Mouse (Mus musculus) forebrain, embryonic 10.5 days (tissue): ENCODE data around the gene Cpne5. TPM values are rescaled to one million over a fixed set of nuclear protein-coding genes. Genes with fewer than 3 reads are reported as not detected.

ENCODE experiments used
- DNase-seq: peaks from one replicate; pipeline ENCODE4 v3.0.0-alpha.2; 2017; ENCODE audit warnings: low spot score; ENCODE audit errors: extremely low spot score
- H3K27ac ChIP-seq: fragments of 300-500 bp; sonication (generic); 2 replicates; pipeline ENCODE4 v1.5.1; 2016; ENCODE audit warnings: mild to moderate bottlenecking
- H3K27me3 ChIP-seq: fragments of 300-500 bp; sonication (generic); 2 replicates; pipeline ENCODE4 v1.6.1; 2016; ENCODE audit warnings: mild to moderate bottlenecking; ENCODE audit not compliant: poor library complexity, severe bottlenecking
- H3K36me3 ChIP-seq: fragments of 300-500 bp; sonication (generic); replicated peaks from 2 replicates; pipeline ENCODE4 v1.6.1; 2016; ENCODE audit warnings: mild to moderate bottlenecking, moderate library complexity
- H3K4me1 ChIP-seq: fragments of 300-500 bp; sonication (generic); 2 replicates; pipeline ENCODE4 v1.6.1; 2016
- H3K4me3 ChIP-seq: fragments of 300-500 bp; sonication (generic); 2 replicates; pipeline ENCODE4 v1.5.1; 2016; ENCODE audit warnings: mild to moderate bottlenecking, moderate library complexity
- H3K9me3 ChIP-seq: fragments of 300-500 bp; sonication (generic); 2 replicates; pipeline ENCODE4 v1.6.1; 2016; ENCODE audit warnings: mild to moderate bottlenecking, moderate library complexity
- WGBS: fragments of 180-500 bp; shearing (Covaris S2); methylation state at CpG from one replicate; pipeline ENCODE4 v1.1.7; 2016; 5-methylcytosine and 5-hydroxymethylcytosine counted together
- polyA plus RNA-seq: library from polyadenylated mRNA; unstranded; fragments of >200 nt; fragmentation: Nextera tagmentation; extraction: Ambion mirVana; gene quantifications from 2 replicates; pipeline ENCODE4 v1.2.1, GENCODE M21; 2016

Cpne5 gene
- polyA plus RNA-seq, 1 experiment from 2014 or later = 5.3 TPM

DNA sequence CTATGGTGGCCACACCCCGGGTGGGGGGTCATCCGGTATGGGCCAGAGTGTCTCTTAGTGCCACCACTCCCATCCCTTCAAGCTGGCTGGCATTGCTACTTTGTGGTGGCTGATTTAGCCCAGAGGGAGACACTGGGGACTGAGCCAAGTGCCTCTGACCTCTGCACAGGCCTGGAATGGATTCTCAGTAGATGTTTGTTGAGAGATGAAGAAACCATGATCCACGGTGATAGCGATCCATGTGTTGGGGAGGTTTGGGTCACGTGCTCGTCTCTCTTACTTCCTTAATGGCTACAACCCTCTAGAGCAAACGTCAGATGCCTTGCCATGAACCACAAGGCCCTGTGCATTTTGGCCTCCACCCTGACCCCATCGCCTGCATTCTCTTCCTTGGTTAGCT, 81.1 kb downstream of the Cpne5 start:
- Histone ChIP-seq H3K4me1 (peaks cover 30% of the 10 kb centered on the region), H3K4me3 (no peak overlapping the region), H3K36me3 (no peaks in the 10 kb centered on the region), H3K9me3 (peaks cover 7% of the 10 kb centered on the region), H3K27me3 (no peaks in the 10 kb centered on the region), H3K27ac (peak overlapping the region; percentile 40; the same call in 1 of the 2 replicates)
- 94% methylated on average over 8 of the region's 8 CpGs for WGBS
- DNase-seq = no peak

DNA sequence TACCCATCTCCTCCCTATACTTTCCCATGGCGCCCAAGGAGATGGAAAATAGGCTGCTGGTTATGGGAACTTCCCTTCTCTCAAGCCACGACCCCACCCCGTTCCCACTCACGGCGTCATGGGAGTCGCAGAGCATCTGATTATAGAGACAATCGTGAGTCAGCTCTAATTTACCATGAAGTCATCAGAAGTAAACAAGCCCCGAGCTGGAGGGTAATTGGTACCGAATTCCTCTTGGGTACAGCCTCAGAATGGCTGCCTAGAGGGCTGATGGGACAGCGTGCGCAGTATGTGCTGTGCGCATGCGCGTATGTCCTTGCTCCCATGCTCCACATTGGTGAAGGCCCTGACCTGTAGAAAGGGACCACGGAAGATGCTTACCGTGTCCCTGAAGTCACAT, 81.6 kb downstream of the Cpne5 start:
- Histone ChIP-seq H3K36me3 (no peaks in the 10 kb centered on the region), H3K9me3 (peaks cover 2% of the 10 kb centered on the region), H3K4me1 (peaks cover 30% of the 10 kb centered on the region), H3K27ac (peak overlapping the region; percentile 40), H3K27me3 (no peaks in the 10 kb centered on the region), H3K4me3 (no peak overlapping the region)
- WGBS = 85% methylated on average over 16 of the region's 16 CpGs
- no peak for DNase-seq

GRCm38 (mm10) chr17:29155355-29156135, 82.4 kb downstream of the Cpne5 start:
- H3K27ac ChIP-seq = peak overlapping the region; percentile 64
- no peaks in the 10 kb centered on the region for H3K9me3 ChIP-seq
- DNase-seq = no peak
- WGBS = 73% methylated on average over 12 of the region's 12 CpGs
- no peaks in the 10 kb centered on the region for H3K36me3 ChIP-seq
- H3K4me3 ChIP-seq = no peak overlapping the region
- H3K27me3 ChIP-seq = no peaks in the 10 kb centered on the region
- peaks cover 30% of the 10 kb centered on the region for H3K4me1 ChIP-seq

DNA sequence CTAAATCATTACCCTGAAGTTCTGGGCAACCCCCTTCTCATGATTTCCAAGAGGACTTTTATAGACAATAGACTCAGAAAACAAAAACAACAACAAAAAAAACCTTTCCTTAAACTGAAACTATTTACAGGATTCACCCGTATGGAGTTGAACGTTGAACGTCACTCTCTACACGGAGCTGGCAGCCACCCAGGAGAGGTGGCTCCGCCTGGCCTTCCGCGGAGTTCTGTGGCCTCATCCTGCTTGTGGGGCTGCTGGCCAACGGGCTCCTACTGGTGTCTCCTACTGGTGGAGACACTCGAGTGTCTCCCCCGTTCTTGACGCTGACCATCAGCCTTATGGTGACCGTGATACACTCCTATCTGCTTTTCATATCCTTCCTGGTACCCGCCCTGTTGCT, 83.7 kb downstream of the Cpne5 start:
- Histone ChIP-seq H3K9me3 (no peaks in the 10 kb centered on the region), H3K27me3 (no peaks in the 10 kb centered on the region), H3K36me3 (no peaks in the 10 kb centered on the region), H3K27ac (no peak overlapping the region), H3K4me1 (peaks cover 38% of the 10 kb centered on the region), H3K4me3 (no peak overlapping the region)
- 90% methylated on average over 13 of the region's 13 CpGs for WGBS
- no peak for DNase-seq

DNA sequence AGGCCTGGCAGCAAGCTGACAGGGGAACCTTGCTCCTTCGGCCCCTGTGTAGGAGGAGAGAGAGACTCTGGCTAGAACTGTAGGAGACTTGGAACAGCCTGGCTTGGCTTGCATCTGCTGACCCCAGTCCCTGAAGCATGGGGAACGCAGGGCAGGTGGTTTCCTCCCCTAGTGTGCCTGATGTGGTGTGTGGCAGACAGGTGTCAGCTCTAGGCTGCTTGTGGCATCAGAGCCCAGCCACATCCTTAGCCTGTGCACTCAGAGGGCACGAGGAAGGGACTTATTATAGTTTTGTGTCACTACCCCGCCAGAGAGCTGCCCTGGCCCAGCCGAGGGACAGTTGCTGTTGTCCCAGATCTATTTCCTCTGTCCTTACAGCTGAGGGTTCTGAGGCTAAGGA, 85.4 kb downstream of the Cpne5 start:
- H3K4me3 ChIP-seq = no peak overlapping the region
- H3K36me3 ChIP-seq = no peaks in the 10 kb centered on the region
- 83% methylated on average over 5 of the region's 5 CpGs for whole genome bisulfite sequencing
- H3K27me3 ChIP-seq = no peaks in the 10 kb centered on the region
- H3K9me3 ChIP-seq = no peaks in the 10 kb centered on the region
- H3K4me1 ChIP-seq = peaks cover 47% of the 10 kb centered on the region
- DNase-seq = no peak
- H3K27ac ChIP-seq = no peak overlapping the region

- H3K27ac ChIP-seq = peak overlapping the region; percentile 44; the same call in 1 of the 2 replicates
- H3K36me3 ChIP-seq = no peaks in the 10 kb centered on the region
- WGBS = 79% methylated on average over 7 of the region's 7 CpGs
- H3K4me3 ChIP-seq = no peak overlapping the region
- H3K9me3 ChIP-seq = peaks cover 8% of the 10 kb centered on the region
- no peaks in the 10 kb centered on the region for H3K27me3 ChIP-seq
- H3K4me1 ChIP-seq = peaks cover 32% of the 10 kb centered on the region
- no peak for DNase-seq
These were observed 88.2 kb downstream of the Cpne5 start for GRCm38 (mm10) chr17:29149766-29150165.

DNA sequence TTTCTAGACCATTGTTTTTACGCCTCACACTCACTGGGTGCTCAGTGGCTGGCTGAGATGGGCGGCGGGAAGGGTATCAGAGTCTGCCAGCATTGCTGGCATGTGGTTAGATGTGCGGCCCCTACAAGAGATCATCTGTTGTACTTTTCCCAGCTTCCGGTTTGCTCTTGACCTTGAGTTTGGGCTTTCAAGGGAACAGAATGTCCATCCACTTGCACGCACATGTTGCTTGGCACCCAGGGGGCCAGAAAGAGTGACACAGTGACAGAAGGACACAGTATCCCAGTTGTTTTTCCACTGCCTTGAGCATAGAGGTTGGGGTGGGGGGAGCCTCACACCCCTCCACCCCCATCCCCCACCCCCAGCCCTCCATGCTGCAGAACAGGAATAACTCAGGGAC, 90.2 kb downstream of the Cpne5 start:
- Histone ChIP-seq H3K4me1 (peaks cover 27% of the 10 kb centered on the region), H3K4me3 (no peak overlapping the region), H3K36me3 (no peaks in the 10 kb centered on the region), H3K27me3 (no peaks in the 10 kb centered on the region), H3K9me3 (peaks cover 9% of the 10 kb centered on the region), H3K27ac (no peak overlapping the region)
- no peak for DNase-seq
- 93% methylated on average over 6 of the region's 6 CpGs for WGBS

DNA sequence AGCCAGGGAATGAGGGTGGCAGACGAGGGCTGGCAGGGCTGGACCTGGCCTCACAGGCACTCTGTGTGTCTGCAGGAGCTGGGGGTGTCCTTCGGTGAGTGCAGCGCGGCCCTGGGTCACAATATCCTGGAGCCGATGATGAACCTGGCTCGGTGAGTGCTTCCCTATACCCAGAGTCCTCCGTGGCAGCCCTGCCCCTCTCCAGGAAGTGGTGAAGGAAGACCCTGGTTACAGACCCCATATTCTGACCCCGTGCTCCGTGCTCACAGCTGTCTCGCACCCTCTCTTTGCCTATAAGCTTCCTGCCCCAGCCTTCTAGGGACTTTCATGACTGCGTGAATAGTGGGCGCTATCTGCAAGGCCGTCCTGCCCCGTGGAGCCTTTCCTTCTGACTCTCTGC, 90.7 kb downstream of the Cpne5 start:
- no peak for DNase-seq
- no peaks in the 10 kb centered on the region for H3K27me3 ChIP-seq
- H3K4me1 ChIP-seq = peaks cover 23% of the 10 kb centered on the region
- no peak overlapping the region for H3K4me3 ChIP-seq
- H3K36me3 ChIP-seq = no peaks in the 10 kb centered on the region
- peaks cover 9% of the 10 kb centered on the region for H3K9me3 ChIP-seq
- WGBS = 76% methylated on average over 14 of the region's 14 CpGs
- H3K27ac ChIP-seq = no peak overlapping the region

DNA sequence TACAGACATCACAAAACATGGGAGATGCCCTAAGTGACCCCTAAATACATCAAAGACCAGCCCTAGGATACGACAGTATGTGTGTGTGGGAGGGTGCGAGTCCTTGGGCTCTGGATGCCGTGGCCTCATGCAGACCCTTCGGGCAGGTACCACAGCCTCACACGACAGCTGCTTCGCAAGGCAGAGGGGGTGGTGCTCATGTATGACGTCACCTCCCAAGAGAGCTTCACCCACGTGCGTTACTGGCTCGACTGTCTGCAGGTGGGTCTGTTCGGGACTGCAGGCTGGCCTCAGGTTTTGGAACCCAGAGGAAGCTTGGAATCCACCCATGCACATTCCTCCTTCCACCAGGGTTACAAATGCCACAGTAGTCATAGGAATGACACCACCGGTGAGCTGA, 92.9 kb downstream of the Cpne5 start:
- H3K4me1 ChIP-seq = peaks cover 23% of the 10 kb centered on the region
- no peak for DNase-seq
- no peaks in the 10 kb centered on the region for H3K27me3 ChIP-seq
- 89% methylated on average over 12 of the region's 12 CpGs for WGBS
- peaks cover 9% of the 10 kb centered on the region for H3K9me3 ChIP-seq
- no peak overlapping the region for H3K27ac ChIP-seq
- no peaks in the 10 kb centered on the region for H3K36me3 ChIP-seq
- H3K4me3 ChIP-seq = no peak overlapping the region

GRCm38 (mm10) chr17:29143266-29143665, 94.7 kb downstream of the Cpne5 start:
- 89% methylated on average over 8 of the region's 8 CpGs for WGBS
- H3K27ac ChIP-seq = no peak overlapping the region
- H3K36me3 ChIP-seq = no peaks in the 10 kb centered on the region
- H3K27me3 ChIP-seq = no peaks in the 10 kb centered on the region
- H3K4me1 ChIP-seq = peaks cover 13% of the 10 kb centered on the region
- peaks cover 9% of the 10 kb centered on the region for H3K9me3 ChIP-seq
- no peak for DNase-seq
- H3K4me3 ChIP-seq = no peak overlapping the region

DNA sequence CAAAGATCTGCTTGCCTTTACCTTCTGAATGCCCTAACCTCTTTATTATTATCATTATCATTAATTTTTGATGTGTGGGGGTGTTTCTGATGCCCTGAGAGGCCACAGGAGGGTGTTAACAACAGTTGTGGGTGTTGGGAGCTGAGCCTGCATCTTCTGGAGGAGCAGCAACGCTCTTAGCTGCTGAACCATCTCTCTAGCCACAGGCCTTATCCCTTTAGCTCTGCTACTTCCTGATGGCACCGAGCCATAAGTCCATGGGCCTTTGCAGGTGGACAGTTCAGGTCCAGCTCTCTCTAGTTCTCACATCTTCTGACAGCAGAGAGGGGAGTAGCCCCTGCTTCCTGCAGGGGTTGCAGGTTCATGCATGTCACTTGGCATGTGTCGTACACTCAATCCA, 96.4 kb downstream of the Cpne5 start:
- Histone ChIP-seq H3K27ac (no peak overlapping the region), H3K9me3 (peaks cover 9% of the 10 kb centered on the region), H3K4me1 (no peaks in the 10 kb centered on the region; the same call in 1 of the 2 replicates), H3K4me3 (no peak overlapping the region), H3K27me3 (no peaks in the 10 kb centered on the region), H3K36me3 (no peaks in the 10 kb centered on the region)
- 88% methylated on average over 3 of the region's 3 CpGs for WGBS
- DNase-seq = no peak

GRCm38 (mm10) chr17:29137906-29138305, 100.1 kb downstream of the Cpne5 start:
- H3K4me3 ChIP-seq = no peak overlapping the region
- H3K9me3 ChIP-seq = no peaks in the 10 kb centered on the region
- WGBS = 80% methylated on average over 7 of the region's 7 CpGs
- no peaks in the 10 kb centered on the region for H3K36me3 ChIP-seq
- H3K27ac ChIP-seq = no peak overlapping the region
- no peaks in the 10 kb centered on the region for H3K27me3 ChIP-seq
- H3K4me1 ChIP-seq = peaks cover 9% of the 10 kb centered on the region
- no peak for DNase-seq

DNA sequence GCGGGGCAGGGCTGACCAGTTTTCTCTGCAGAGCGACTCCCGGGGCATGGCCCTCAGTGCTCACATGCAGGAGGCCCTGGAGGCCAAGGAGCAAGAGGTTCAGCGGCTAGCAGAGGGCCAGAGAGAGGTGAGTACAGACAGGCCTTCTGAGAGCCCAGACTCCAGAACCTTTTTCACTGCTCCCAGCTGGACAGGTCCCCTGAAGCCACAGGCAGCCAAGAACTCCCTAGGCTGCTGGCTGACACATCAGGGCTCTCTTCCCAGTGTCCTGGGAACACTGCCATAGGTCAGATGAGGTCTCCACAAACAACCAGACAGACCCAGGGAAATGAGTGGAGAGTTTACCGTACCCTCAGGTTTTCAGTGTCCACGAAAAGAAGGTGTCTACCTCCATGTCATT, 101.7 kb downstream of the Cpne5 start:
- H3K4me3 ChIP-seq = no peak overlapping the region
- H3K4me1 ChIP-seq = peaks cover 17% of the 10 kb centered on the region
- DNase-seq = no peak
- no peaks in the 10 kb centered on the region for H3K27me3 ChIP-seq
- H3K27ac ChIP-seq = 0 out of 2 replicates have a peak overlapping the region, but pooled peaks have one; percentile 2
- no peaks in the 10 kb centered on the region for H3K36me3 ChIP-seq
- 63% methylated on average over 6 of the region's 6 CpGs for WGBS
- H3K9me3 ChIP-seq = no peaks in the 10 kb centered on the region
